Mouse (Mus musculus) cerebellum, adult 11-12 months (tissue): ENCODE measurements around the gene Irs4.

Experiments used
- DNase-seq: peaks from one replicate; pipeline ENCODE4 v3.0.0; 2022

Irs4 gene

DNA sequence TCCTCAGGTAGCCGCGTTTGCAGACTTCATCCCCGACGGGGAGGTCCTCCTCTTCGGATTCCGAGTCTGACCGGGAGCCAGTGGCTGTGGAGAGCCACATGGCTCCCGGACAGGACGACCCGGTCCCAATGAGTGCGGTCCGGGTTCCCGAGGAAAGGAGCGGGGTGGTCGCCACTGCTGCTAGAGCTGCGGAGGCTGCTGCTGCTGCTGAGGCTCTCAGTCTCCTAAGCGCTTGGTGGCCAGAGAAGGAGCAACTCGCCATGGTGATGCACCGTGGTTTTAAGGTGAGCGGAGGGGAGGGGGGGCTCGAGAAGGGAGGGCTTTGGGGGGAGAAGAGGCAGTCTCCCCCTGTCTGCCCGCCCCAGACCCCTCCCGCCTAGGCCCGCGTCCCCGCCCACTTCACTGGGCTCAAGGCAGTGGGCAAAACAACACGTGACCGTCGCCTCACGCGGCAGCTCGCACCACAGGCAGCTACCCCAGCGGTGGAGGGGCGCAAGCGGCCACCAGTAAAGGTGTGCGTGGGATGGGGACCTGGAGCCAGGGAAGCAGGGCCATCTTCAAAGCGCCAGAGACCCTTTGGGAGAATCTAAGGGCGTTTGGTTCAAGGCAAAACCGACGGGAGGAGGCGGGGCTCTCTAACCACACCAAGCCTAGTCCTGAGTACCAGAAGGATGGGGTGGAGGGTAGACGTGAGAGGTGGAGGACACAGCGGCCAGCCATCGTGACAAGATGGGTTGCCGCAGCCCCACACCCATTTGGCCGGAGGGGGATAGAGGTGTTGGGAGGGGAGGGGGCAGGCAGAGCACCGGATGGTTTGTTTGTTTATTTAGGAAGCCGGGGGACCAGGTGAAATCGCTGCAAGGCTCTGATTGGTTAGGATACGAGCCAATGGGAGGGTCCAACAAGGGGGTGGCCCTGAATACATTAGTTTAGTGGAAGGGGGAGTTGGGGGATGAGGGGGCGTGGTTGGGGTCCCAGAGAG, at the start of gene Irs4:
Irs4 (minus strand) TSS at position 327 of the 982 bp plus-strand sequence.
- DNase-seq: no peak

GRCm38 (mm10) chrX:141750360-141750759, 25.3 kb upstream of the Irs4 start:
- DNase-seq: no peak

GRCm38 (mm10) chrX:141729570-141729969, 4.5 kb upstream of the Irs4 start:
- no peak for DNase-seq

- no peak for DNase-seq
Measured at GRCm38 (mm10) chrX:141724391-141724891, 622 bp downstream of the Irs4 start.

DNA sequence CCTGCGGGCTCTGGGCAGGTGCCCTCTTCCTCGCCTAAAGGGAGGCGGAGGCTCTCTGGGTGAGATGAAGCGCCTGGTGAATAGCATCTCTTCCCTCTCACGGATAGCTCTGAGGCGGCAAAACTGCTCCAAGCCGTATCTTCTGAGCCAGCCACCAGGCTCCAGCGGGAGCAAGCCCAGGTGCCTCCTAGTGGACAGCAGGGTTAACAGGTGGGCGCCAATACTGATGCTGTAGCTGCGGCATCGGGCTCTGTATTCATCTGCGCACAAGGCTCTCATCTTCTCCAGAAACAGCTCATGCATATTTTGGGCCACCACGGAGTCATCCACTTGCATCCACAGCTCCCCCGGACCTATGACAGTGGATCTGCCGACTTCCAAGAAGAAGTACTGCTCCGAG, 1.1 kb downstream of the Irs4 start:
- DNase-seq: no peak

DNA sequence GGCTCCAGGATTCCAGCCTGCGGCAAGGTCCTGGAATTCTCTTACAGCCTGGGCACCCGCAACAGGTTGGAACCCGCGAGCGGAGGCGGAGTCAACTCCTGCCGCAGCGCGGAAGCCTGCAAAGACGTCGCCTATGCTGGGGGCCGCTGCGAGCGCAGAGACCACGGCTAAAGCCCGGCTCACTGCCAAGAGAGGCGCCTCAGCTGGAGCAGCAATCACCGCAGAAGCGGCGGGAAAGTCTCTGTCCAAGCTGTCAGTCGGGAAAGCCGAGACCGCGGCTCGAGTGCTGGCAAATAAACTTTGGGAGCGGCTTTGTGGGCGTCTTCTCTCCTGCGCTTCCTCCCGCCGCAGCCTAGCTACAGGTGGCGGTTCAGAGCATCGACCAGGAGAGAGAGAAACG, 3.3 kb downstream of the Irs4 start:
- no peak for DNase-seq
